Mouse (Mus musculus): ENCODE measurements around the gene Foxd1. TPM values are rescaled to one million over a fixed set of nuclear protein-coding genes. Genes with fewer than 3 reads are reported as not detected.

The Foxd1 gene
- polyA plus RNA-seq, 1 experiment = not detected

GRCm38 (mm10) chr13:98357433-98358423 lies 3.7 kb downstream of the Foxd1 start:
- WGBS = 8% methylated on average over 18 of the region's 18 CpGs
- DNase-seq (ENCODE audit: low read depth in 1 of 2, low spot score in 2 of 2) = no peak

GRCm38 (mm10) chr13:98358424-98359181 lies 4.6 kb downstream of the Foxd1 start:
- peaks cover 43% of the 10 kb centered on the region for H3K27me3 ChIP-seq (ENCODE audit: control insufficient read depth, insufficient read depth, low read length)
- no peak for DNase-seq (ENCODE audit: low read depth in 1 of 2, low spot score in 2 of 2)
- H3K4me3 ChIP-seq (ENCODE audit: extremely low read depth, insufficient read depth, insufficient read length) = no peak overlapping the region
- WGBS = 10% methylated on average over 23 of the region's 23 CpGs
- TF ChIP-seq CTCF (IDR thresholded peaks at IDR 0.05; ENCODE audit: extremely low read depth, insufficient read depth, insufficient read length, insufficient replicate concordance) (no peak), POLR2A (IDR thresholded peaks at IDR 0.05; ENCODE audit: low read depth, low read length) (no peak)
- H3K36me3 ChIP-seq (ENCODE audit: control insufficient read depth, insufficient read depth, low read length) = no peaks in the 10 kb centered on the region
- H3K4me1 ChIP-seq (ENCODE audit: control insufficient read depth, insufficient read depth, insufficient read length) = peaks cover 8% of the 10 kb centered on the region; the same call in 1 of the 2 replicates
- H3K27ac ChIP-seq (ENCODE audit: insufficient read depth, low read length) = no peak overlapping the region

More at GRCm38 (mm10) chr13:98357433-98358423, 3.7 kb downstream of the Foxd1 start:
- Histone ChIP-seq H3K27me3 (ENCODE audit: control insufficient read depth, insufficient read depth, low read length) (peaks cover 44% of the 10 kb centered on the region), H3K36me3 (ENCODE audit: control insufficient read depth, insufficient read depth, low read length) (no peaks in the 10 kb centered on the region), H3K27ac (ENCODE audit: insufficient read depth, low read length) (no peak overlapping the region), H3K4me1 (ENCODE audit: control insufficient read depth, insufficient read depth, insufficient read length) (peaks cover 8% of the 10 kb centered on the region; the same call in 1 of the 2 replicates), H3K4me3 (ENCODE audit: extremely low read depth, insufficient read depth, insufficient read length) (no peak overlapping the region)
- TF ChIP-seq CTCF (IDR thresholded peaks at IDR 0.05; ENCODE audit: extremely low read depth, insufficient read depth, insufficient read length, insufficient replicate concordance) = no peak
- no peak for TF ChIP-seq POLR2A (IDR thresholded peaks at IDR 0.05; ENCODE audit: low read depth, low read length)

GRCm38 (mm10) chr13:98359337-98359736 lies 5.3 kb downstream of the Foxd1 start:
- Histone ChIP-seq H3K4me3 (ENCODE audit: extremely low read depth, insufficient read depth, insufficient read length) (no peak overlapping the region), H3K36me3 (ENCODE audit: control insufficient read depth, insufficient read depth, low read length) (no peaks in the 10 kb centered on the region), H3K27ac (ENCODE audit: insufficient read depth, low read length) (no peak overlapping the region), H3K4me1 (ENCODE audit: control insufficient read depth, insufficient read depth, insufficient read length) (peaks cover 4% of the 10 kb centered on the region; the same call in 1 of the 2 replicates), H3K27me3 (ENCODE audit: control insufficient read depth, insufficient read depth, low read length) (peaks cover 36% of the 10 kb centered on the region)
- no peak for TF ChIP-seq CTCF (IDR thresholded peaks at IDR 0.05; ENCODE audit: extremely low read depth, insufficient read depth, insufficient read length, insufficient replicate concordance)
- TF ChIP-seq POLR2A (IDR thresholded peaks at IDR 0.05; ENCODE audit: low read depth, low read length) = no peak
- WGBS = 7% methylated on average over 6 of the region's 8 CpGs
- DNase-seq (ENCODE audit: low read depth in 1 of 2, low spot score in 2 of 2) = no peak

GRCm38 (mm10) chr13:98360391-98360790 lies 6.3 kb downstream of the Foxd1 start:
- Histone ChIP-seq H3K27ac (ENCODE audit: insufficient read depth, low read length) (no peak overlapping the region), H3K36me3 (ENCODE audit: control insufficient read depth, insufficient read depth, low read length) (no peaks in the 10 kb centered on the region), H3K27me3 (ENCODE audit: control insufficient read depth, insufficient read depth, low read length) (peaks cover 26% of the 10 kb centered on the region), H3K4me3 (ENCODE audit: extremely low read depth, insufficient read depth, insufficient read length) (no peak overlapping the region), H3K4me1 (ENCODE audit: control insufficient read depth, insufficient read depth, insufficient read length) (no peaks in the 10 kb centered on the region; the same call in 1 of the 2 replicates)
- WGBS = 9% methylated on average over 6 of the region's 6 CpGs
- no peak for DNase-seq (ENCODE audit: low read depth in 1 of 2, low spot score in 2 of 2)
- no peak for TF ChIP-seq POLR2A (IDR thresholded peaks at IDR 0.05; ENCODE audit: low read depth, low read length)
- no peak for TF ChIP-seq CTCF (IDR thresholded peaks at IDR 0.05; ENCODE audit: extremely low read depth, insufficient read depth, insufficient read length, insufficient replicate concordance)

- DNase-seq (ENCODE audit: low read depth in 1 of 2, low spot score in 2 of 2) = no peak
- Histone ChIP-seq H3K36me3 (ENCODE audit: control insufficient read depth, insufficient read depth, low read length) (no peaks in the 10 kb centered on the region), H3K4me3 (ENCODE audit: extremely low read depth, insufficient read depth, insufficient read length) (no peak overlapping the region), H3K4me1 (ENCODE audit: control insufficient read depth, insufficient read depth, insufficient read length) (no peaks in the 10 kb centered on the region), H3K27ac (ENCODE audit: insufficient read depth, low read length) (no peak overlapping the region), H3K27me3 (ENCODE audit: control insufficient read depth, insufficient read depth, low read length) (peaks cover 21% of the 10 kb centered on the region)
- 15% methylated on average over 5 of the region's 5 CpGs for WGBS
- TF ChIP-seq POLR2A (IDR thresholded peaks at IDR 0.05; ENCODE audit: low read depth, low read length) = no peak
- no peak for TF ChIP-seq CTCF (IDR thresholded peaks at IDR 0.05; ENCODE audit: extremely low read depth, insufficient read depth, insufficient read length, insufficient replicate concordance)
Measured at GRCm38 (mm10) chr13:98361161-98361560, 7.1 kb downstream of the Foxd1 start.

- Histone ChIP-seq H3K36me3 (ENCODE audit: control insufficient read depth, insufficient read depth, low read length) (no peaks in the 10 kb centered on the region), H3K27ac (ENCODE audit: insufficient read depth, low read length) (no peak overlapping the region), H3K4me3 (ENCODE audit: extremely low read depth, insufficient read depth, insufficient read length) (no peak overlapping the region), H3K4me1 (ENCODE audit: control insufficient read depth, insufficient read depth, insufficient read length) (no peaks in the 10 kb centered on the region), H3K27me3 (ENCODE audit: control insufficient read depth, insufficient read depth, low read length) (peaks cover 23% of the 10 kb centered on the region)
- TF ChIP-seq POLR2A (IDR thresholded peaks at IDR 0.05; ENCODE audit: low read depth, low read length) = no peak
- TF ChIP-seq CTCF (IDR thresholded peaks at IDR 0.05; ENCODE audit: extremely low read depth, insufficient read depth, insufficient read length, insufficient replicate concordance) = no peak
- DNase-seq (ENCODE audit: low read depth in 1 of 2, low spot score in 2 of 2) = no peak
- 31% methylated on average over 4 of the region's 4 CpGs for WGBS
Measured at GRCm38 (mm10) chr13:98363046-98363445, 9.0 kb downstream of the Foxd1 start.

Data from spleen, adult 2 months (tissue).